Mouse (Mus musculus): ENCODE results near the gene Hnrnpul2.
"Not testable (repeated sequence)": the region's sequence is repeated elsewhere in the genome, so short reads cannot be mapped to it uniquely, and the experiment has no call there.

Gene Hnrnpul2

DNA sequence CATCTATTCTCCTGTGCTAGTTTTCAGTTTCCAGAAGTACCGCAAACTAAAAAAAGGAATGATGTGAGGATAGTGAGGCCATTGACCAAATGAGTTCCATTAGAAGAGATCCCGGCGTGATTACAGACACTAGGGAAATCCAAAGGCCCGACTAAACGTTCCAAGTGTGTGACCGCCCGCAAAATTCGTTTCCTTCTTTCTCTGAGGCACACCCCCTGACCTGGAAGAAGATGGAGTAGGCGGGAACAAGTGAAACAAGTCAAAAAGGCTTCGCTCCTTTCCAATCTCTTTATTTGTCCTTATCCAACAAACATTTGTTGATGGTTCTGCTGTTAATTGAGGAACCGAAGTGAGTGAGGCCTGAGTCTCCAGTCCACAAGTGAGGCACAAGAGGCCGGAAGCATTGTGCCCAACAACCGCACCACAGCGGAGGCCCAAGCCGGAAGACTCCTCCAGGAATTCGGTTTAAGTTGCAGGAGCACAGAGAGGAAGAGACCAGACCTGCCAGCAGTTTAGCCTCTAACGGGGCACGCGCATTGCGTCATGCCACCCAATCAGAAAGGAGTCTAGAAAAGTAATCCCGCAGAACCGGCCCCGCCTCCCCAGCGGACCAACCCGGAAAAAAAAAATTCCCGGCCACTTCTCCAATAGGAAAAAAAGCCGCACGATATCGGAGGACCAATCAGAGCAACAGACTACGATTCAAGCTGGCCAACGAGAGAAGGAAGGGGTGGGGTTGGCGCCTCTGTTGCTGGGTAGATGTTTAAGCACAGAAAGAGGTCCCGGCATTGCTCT is 812 bp upstream of the Hnrnpul2 start, which contains the start of gene Ttc9c:
Gene Ttc9c (minus strand): TSS at position 533 of the 795 bp plus-strand sequence.
- DNase-seq (ENCODE audit: low spot score), result peak; percentile 97

- no peak for DNase-seq (ENCODE audit: low spot score)
Observed at GRCm38 (mm10) chr19:8820424-8820956, 680 bp downstream of the Hnrnpul2 start.

DNA sequence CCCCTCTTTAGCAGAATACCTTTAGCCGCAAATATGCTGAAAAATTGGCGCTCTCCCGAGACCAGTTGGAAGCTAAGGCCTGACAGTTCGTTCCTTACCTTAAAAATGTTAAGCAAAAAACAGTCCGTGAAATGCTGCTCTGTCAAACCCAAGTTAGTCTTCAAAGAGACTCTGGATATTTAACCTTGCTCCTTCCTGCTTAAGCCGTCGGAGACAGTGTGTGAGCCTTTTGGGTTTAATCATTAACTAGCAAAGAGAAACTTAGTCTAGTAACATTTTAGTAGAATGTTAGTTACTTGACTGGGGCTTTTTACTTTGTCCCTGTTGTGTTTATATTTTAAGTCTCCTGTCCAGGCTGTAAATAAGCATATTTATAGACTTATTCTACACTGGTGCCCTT is 1.3 kb downstream of the Hnrnpul2 start:
- no peak for DNase-seq (ENCODE audit: low spot score)

DNA sequence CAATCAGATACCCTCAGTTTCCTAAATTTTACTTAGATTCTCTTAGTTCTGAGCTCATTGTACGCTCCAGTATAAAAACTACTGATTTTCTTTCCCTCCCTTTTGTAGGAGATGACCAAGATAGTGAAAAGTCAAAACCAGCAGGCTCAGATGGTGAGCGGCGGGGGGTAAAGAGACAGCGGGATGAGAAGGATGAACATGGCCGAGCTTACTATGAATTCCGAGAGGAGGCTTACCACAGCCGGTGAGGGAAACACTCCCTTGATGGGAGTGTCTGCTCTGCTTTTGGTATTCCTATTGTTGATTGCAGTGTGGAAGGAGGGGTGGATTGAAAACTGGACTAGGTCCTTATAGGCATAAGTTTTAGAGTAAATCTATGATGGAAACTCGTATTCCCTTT is 2.9 kb downstream of the Hnrnpul2 start:
- no peak for DNase-seq (ENCODE audit: low spot score)

- no peak for DNase-seq (ENCODE audit: low spot score)
Observed at GRCm38 (mm10) chr19:8829660-8830059, 9.8 kb downstream of the Hnrnpul2 start, which contains the start of gene AC129217.1. Gene AC129217.1, plus strand, starts transcription at chr19:8829773.

GRCm38 (mm10) chr19:8830664-8831063 is 10.9 kb downstream of the Hnrnpul2 start:
- DNase-seq (ENCODE audit: low spot score), result no peak

DNA sequence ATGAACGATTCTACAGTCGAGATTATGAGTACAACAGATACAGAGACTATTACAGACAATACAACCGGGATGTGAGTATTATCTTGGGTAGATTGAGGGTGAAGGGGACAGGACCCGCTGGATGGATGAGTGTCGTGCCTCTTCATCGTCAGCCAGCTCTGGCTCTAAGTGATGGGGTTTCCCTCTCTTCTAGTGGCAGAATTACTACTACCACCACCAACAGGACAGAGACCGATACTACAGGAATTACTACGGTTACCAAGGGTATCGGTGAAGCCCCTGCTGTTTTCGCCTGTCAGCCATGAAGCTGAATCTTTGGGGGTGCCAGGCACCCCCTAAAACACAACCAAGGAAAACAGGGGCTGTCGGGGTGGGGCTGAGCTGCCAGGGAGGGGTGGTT is 11.5 kb downstream of the Hnrnpul2 start:
- DNase-seq (ENCODE audit: low spot score), result no peak

- DNase-seq (ENCODE audit: low spot score), result no peak
Observed at GRCm38 (mm10) chr19:8832971-8833370, 13.2 kb downstream of the Hnrnpul2 start.

DNA sequence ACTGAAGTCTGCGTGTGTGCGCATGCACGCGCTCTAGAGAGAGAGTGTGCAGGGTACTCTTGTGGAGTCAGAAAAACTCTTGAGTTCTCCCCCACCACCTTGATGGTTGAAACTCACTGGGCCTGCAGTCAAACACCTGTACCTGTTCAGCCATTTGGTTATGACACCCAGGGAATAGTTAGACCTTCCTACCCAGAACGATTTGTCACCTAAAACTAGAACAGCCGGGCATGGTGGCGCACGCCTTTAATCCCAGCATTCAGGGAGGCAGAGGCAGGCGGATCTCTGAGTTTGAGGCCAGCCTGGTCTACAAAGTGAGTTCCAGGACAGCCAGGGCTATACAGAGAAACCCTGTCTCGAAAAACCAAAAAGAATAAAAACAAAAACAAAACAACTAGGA is 16.5 kb downstream of the Hnrnpul2 start:
- not testable (repeated sequence) for DNase-seq (ENCODE audit: low spot score)

GRCm38 (mm10) chr19:8837251-8837791 is 17.5 kb downstream of the Hnrnpul2 start, which contains the start of gene Bscl2:
Gene Bscl2, plus strand, starts transcription at chr19:8837467.
- DNase-seq (ENCODE audit: low spot score), result peak; percentile 85

- peak; percentile 54 for DNase-seq (ENCODE audit: low spot score)
Observed at GRCm38 (mm10) chr19:8838041-8838730, 18.4 kb downstream of the Hnrnpul2 start.

DNA sequence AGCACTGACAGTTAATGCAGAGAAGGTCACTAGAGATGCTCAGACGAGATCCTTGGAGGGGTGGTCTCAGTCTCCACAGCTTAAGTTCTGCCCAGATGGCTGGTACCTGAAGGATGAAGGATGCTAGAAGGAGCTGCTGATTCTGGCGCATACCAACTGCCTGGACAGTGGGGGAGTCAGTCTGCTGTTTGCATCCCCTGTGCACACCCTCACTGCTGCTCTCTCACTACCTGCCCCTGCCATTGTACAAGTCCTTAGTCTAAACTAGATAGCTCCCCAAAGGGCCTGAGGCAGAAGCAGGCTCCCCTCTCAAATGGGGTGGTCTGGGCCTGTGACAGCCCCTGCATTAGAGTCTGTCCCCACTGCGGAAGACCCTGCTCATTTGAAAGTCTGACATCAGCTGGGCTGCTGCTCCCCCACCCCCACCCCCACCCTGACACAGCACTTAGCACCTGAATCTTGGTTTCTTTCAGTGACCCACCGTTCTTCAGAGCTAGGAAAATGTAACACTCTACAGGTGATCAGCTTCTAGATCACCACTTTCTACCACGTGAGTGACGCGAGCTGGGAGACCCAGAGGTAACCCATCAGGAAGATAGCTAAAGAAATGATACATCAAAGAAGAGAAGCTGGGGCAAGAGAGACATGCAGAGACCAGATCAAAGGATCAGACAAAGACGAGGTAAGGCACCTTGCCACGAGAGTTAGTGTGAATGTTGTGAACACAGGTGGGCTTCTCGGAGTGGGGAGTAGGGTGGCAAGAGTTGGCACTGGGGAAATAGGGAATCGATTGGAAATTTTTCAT is 19.5 kb downstream of the Hnrnpul2 start, which contains the start of gene Gng3:
Gene Gng3 (minus strand): TSS at position 92 of the 805 bp plus-strand sequence.
- no peak for DNase-seq (ENCODE audit: low spot score)

DNA sequence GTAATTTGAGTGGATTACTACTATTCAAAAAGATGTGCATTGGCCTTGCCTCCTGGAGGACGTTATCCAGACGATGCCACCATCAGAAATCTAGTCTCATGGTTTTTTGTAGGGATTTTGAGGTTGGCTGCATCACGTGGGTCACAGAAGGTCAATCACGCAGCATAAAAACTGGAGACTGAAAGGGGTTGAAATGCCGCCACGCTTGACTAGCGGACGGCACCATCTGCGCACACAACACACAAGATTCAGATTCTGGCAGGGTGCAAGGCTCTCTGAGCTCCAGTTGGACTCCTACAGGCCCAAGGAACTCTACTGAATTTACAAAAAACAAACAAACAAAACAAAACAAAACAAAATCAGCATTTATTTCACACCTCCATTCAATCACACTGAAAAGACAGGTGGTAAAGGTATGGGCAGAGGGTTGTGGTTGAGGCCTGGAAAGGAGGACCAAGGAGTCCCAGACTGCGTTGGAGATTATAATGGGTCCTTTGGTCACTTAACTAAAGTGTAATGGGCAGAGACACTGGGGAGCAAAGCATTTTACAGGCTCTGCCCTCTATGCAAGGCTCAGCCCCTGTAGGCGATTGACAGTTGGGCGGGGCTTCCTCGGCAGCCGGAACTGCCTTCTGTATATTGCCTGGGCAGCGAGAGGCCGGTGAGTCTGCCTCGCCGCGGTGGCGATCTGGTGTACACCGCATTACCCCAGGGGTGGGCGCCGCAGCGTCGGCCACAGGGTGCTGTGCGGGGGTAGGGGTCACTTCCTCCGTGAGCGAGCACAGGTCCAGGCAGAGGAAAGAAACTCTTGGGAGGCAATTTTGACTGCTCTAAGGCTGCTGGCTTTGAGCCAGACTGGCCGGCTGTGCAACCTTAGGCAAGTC is 20.3 kb downstream of the Hnrnpul2 start:
- peak; percentile 64 for DNase-seq (ENCODE audit: low spot score)

DNA sequence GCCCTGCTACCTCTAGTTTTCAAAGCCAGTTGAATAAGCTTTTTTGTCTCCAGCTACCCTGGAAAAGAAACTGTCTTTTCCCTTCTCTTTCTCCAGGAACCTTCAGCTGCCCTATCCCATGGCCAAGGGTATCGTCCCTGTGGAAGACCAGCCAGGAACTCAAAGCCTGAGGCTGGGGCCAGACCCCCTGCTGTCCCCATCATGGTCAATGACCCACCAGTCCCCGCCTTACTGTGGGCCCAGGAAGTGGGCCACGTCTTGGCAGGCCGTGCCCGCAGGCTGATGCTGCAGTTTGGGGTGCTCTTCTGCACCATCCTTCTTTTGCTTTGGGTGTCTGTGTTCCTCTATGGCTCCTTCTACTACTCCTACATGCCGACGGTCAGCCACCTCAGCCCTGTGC is 21.2 kb downstream of the Hnrnpul2 start:
- no peak for DNase-seq (ENCODE audit: low spot score)

GRCm38 (mm10) chr19:8842961-8843360 is 23.2 kb downstream of the Hnrnpul2 start:
- no peak for DNase-seq (ENCODE audit: low spot score)

- DNase-seq (ENCODE audit: low spot score), result peak; percentile 47
Observed at GRCm38 (mm10) chr19:8844371-8845129, 24.7 kb downstream of the Hnrnpul2 start.

GRCm38 (mm10) chr19:8848356-8848755 is 28.5 kb downstream of the Hnrnpul2 start:
- DNase-seq (ENCODE audit: low spot score), result no peak

- DNase-seq (ENCODE audit: low spot score), result no peak
Observed at GRCm38 (mm10) chr19:8850402-8850901, 30.6 kb downstream of the Hnrnpul2 start, which contains the start of gene Lrrn4cl. Gene Lrrn4cl, plus strand, starts transcription at chr19:8850768.

GRCm38 (mm10) chr19:8851639-8852038 is 31.8 kb downstream of the Hnrnpul2 start:
- DNase-seq (ENCODE audit: low spot score), result no peak

All from testis, postnatal 14 days (tissue).